Mouse (Mus musculus) C2C12 (cell line): ENCODE results near the gene Grip1. TPM values are rescaled to one million over a fixed set of nuclear protein-coding genes. Genes with fewer than 3 reads are reported as not detected.

Source experiments
- H3K27me3 ChIP-seq: one replicate; pipeline ENCODE4 v1.6.1; 2011; ENCODE audit not compliant: control insufficient read depth, insufficient read depth, insufficient read length
- H3K36me3 ChIP-seq: one replicate; pipeline ENCODE4 v1.6.1; 2011; ENCODE audit not compliant: control insufficient read depth, insufficient read depth
- H3K4me3 ChIP-seq: one replicate; pipeline ENCODE4 v1.5.1; 2011; ENCODE audit warnings: mild to moderate bottlenecking, control low read depth; ENCODE audit not compliant: poor library complexity, insufficient read depth, severe bottlenecking
- H3K79me2 ChIP-seq: one replicate; pipeline ENCODE4 v1.6.1; 2011; ENCODE audit not compliant: control insufficient read depth, insufficient read depth
- H3K79me3 ChIP-seq: one replicate; pipeline ENCODE4 v1.6.1; 2011; ENCODE audit warnings: low read depth, control low read depth
- H3ac ChIP-seq: one replicate; pipeline ENCODE3; 2011; ENCODE audit warnings: low read depth; ENCODE audit not compliant: control insufficient read depth, insufficient read length
- CEBPB ChIP-seq: IDR thresholded peaks from one replicate; pipeline ENCODE4 v1.6.1; 2011; ENCODE audit warnings: low read depth, mild to moderate bottlenecking, control low read depth, moderate library complexity
- CTCF ChIP-seq: IDR thresholded peaks from one replicate; pipeline ENCODE4 v1.5.1; 2011; ENCODE audit not compliant: control insufficient read depth, insufficient read depth, insufficient read length
- FOSL1 ChIP-seq: IDR thresholded peaks from one replicate; pipeline ENCODE4 v1.8.0; 2011; ENCODE audit warnings: mild to moderate bottlenecking, low read length; ENCODE audit not compliant: poor library complexity, insufficient read depth, severe bottlenecking
- MAX ChIP-seq: IDR thresholded peaks from one replicate; pipeline ENCODE4 v1.6.1; 2011; ENCODE audit warnings: mild to moderate bottlenecking, control low read depth
- MYOD1 ChIP-seq: IDR thresholded peaks from one replicate; pipeline ENCODE4 v1.6.1; 2011; ENCODE audit warnings: low read depth; ENCODE audit not compliant: control insufficient read depth, insufficient read length
- MYOG ChIP-seq: IDR thresholded peaks from one replicate; pipeline ENCODE4 v1.6.1; 2011; ENCODE audit not compliant: control insufficient read depth, insufficient read length; ENCODE audit errors: extremely low read depth
- USF1 ChIP-seq: IDR thresholded peaks from one replicate; pipeline ENCODE4 v1.6.1; 2011; ENCODE audit warnings: low read depth, mild to moderate bottlenecking, control low read depth, moderate library complexity
- polyA plus RNA-seq: library from polyadenylated mRNA; unstranded; fragments of >200 nt; fragmentation: generic; extraction: Trizol; gene quantifications from one replicate; pipeline ENCODE4 v1.2.1, GENCODE M21; 2012; ENCODE audit warnings: missing spikeins

Grip1 gene
- polyA plus RNA-seq, 1 experiment = 0.02 TPM

DNA sequence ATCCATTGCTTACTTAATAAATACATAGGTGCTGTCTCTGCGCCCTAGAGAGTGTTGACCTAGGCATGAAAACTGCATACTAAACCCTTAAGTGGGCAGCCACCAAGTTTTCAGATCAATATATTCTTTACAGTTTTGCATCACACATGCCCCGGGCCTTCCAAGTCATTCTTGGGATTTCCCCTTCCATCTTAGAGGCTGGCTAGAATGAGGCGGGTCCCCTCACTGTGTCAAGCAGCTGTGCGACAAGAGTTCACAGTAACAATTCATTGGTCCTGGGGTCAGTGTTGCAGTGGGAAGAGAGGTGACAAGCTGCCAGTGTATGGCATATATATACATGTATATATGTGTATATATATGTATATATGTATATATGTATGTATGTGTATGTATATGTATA lies 388.4 kb downstream of the Grip1 start:
- Histone ChIP-seq H3K4me3 (no peak overlapping the region), H3K27me3 (no peaks in the 10 kb centered on the region), H3K36me3 (no peaks in the 10 kb centered on the region), H3K79me3 (no peaks in the 10 kb centered on the region), H3K79me2 (no peaks in the 10 kb centered on the region), H3ac (no peak overlapping the region)
- TF ChIP-seq MYOD1 (no peak), MYOG (no peak), MAX (no peak), USF1 (no peak), CEBPB (no peak), CTCF (no peak), FOSL1 (no peak)

DNA sequence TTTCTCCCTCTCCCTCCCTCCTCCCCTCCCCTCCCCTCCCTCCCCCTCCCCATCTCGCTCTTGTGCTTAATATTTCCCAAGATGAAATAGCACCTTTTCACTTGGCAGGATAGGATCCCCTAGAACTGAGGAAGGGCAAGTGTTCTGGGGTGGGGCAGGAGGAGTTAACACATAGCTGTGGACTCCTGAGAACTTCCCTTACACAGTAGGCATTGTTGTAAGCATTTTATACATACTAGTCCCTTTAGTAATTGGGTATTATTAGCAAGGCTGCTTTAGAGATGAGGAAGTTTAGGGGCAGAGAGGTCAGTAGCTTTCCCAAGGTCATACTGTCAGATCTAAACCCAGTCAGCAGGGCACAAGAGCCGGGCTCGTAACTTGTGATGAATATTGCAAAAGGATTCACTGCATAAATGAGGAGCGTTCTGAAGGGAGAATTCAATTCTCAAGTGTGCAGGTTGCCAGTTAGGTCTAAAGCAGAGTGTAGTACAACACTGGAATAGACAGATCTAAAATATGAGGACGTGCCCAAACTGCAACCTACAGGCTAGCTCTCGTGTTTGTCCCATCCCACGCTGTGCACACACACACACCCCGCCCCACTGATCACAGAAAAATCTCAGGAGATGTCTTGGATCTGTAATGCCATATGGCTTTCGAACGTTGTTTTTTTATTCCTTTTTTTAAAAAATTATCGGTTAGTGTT lies 392.2 kb downstream of the Grip1 start:
- TF ChIP-seq USF1 (no peak), FOSL1 (no peak), MAX (no peak), MYOG (no peak), CEBPB (no peak), CTCF (no peak), MYOD1 (no peak)
- no peaks in the 10 kb centered on the region for H3K36me3 ChIP-seq
- H3K4me3 ChIP-seq = no peak overlapping the region
- H3K27me3 ChIP-seq = no peaks in the 10 kb centered on the region
- no peaks in the 10 kb centered on the region for H3K79me2 ChIP-seq
- no peak overlapping the region for H3ac ChIP-seq
- H3K79me3 ChIP-seq = no peaks in the 10 kb centered on the region

DNA sequence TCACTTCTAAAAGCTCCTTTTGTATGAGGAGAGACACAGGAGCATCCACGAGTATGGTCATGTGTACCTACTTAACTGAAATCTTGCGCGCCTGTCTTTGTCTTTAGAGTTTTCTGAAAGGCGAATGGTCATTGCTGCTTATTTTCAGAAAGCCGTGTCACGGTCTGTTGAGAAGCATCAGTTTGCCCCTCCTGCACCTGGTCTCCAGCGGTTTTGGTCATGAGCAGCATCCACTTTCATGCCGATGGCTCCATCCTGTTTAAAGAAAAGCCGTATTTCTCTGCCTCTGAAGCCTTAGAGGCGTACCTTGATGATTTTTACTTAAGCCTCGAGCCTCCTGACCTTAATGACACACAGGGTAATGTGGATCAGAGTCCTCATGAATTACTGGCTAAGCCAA lies 398.0 kb downstream of the Grip1 start:
- Histone ChIP-seq H3K4me3 (no peak overlapping the region), H3K79me2 (no peaks in the 10 kb centered on the region), H3ac (no peak overlapping the region), H3K79me3 (no peaks in the 10 kb centered on the region), H3K27me3 (no peaks in the 10 kb centered on the region), H3K36me3 (no peaks in the 10 kb centered on the region)
- TF ChIP-seq MAX = no peak
- TF ChIP-seq MYOD1 = no peak
- TF ChIP-seq FOSL1 = no peak
- no peak for TF ChIP-seq USF1
- TF ChIP-seq CEBPB = no peak
- no peak for TF ChIP-seq MYOG
- TF ChIP-seq CTCF = no peak

DNA sequence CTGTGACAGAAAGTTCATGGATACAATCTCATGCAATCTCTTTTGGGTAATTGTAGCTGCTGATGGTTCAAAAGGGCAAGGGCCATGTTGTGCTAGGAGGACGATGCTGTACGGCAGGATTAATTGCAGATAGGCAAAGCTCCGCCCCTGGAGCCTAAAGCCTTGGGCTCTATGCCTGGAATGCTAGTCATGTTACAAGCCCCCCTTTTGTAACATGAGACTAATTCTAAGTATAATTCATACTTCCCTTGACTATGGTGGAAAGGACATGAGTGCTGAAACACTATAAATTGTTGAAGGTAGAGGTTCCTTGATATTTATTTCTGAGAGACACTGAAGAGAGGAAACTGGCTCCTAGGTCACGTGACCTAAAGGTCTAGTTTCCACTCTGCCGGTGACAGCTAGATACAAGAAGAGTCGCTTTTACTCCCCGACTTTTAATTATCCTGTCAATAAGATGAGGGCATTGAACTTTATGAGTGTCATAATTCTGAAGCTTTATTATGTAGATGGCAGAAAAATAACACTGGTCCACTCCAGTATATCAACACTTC lies 399.0 kb downstream of the Grip1 start:
- TF ChIP-seq CEBPB (no peak), MYOG (no peak), MYOD1 (no peak), FOSL1 (no peak)

DNA sequence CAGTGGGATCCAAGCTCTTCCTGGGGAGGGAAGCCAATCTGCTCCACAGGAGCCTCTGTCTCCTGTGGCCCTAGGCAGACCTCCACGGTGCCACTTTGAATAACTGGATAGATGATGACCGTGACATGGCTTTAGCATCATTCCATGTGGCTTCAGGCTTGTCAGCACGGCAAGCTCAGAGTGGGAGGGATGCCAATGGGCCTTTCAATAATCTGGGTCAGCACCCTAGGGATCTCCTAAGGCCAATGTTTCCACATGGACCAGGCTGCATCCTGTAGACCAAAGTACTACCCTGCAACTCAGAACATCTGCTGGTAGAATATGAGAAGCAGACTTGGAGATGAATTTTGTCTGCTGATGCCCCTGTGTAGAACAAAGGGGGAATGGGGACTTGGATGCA lies 414.1 kb downstream of the Grip1 start:
- no peaks in the 10 kb centered on the region for H3K79me2 ChIP-seq
- H3K79me3 ChIP-seq = no peaks in the 10 kb centered on the region
- H3K27me3 ChIP-seq = no peaks in the 10 kb centered on the region
- H3K36me3 ChIP-seq = no peaks in the 10 kb centered on the region
- TF ChIP-seq MYOG = no peak
- no peak for TF ChIP-seq USF1
- TF ChIP-seq CEBPB = no peak
- no peak for TF ChIP-seq CTCF
- no peak for TF ChIP-seq MAX
- no peak for TF ChIP-seq FOSL1
- no peak for TF ChIP-seq MYOD1
- H3ac ChIP-seq = no peak overlapping the region
- H3K4me3 ChIP-seq = no peak overlapping the region

More for the DNA sequence above, 399.0 kb downstream of the Grip1 start:
- H3ac ChIP-seq = no peak overlapping the region
- H3K79me2 ChIP-seq = no peaks in the 10 kb centered on the region
- H3K27me3 ChIP-seq = no peaks in the 10 kb centered on the region
- no peaks in the 10 kb centered on the region for H3K79me3 ChIP-seq
- H3K36me3 ChIP-seq = no peaks in the 10 kb centered on the region
- no peak overlapping the region for H3K4me3 ChIP-seq
